Mouse (Mus musculus) hindbrain, embryonic 16.5 days (tissue): ENCODE measurements around the gene Setd1b. TPM values are rescaled to one million over a fixed set of nuclear protein-coding genes. Genes with fewer than 3 reads are reported as not detected.

Source experiments
- ATAC-seq: fragments of 200-750 bp; cut with Nextera tagmentation; 2 replicates; pipeline ENCODE4 v1.8.0; 2017; ENCODE audit warnings: moderate TSS enrichment, moderate library complexity
- H3K27ac ChIP-seq: fragments of 300-500 bp; sonication (generic); 2 replicates; pipeline ENCODE4 v1.5.1; 2014; ENCODE audit warnings: low read depth, mild to moderate bottlenecking, control low read depth, low read length, moderate library complexity
- H3K27me3 ChIP-seq: fragments of 300-500 bp; sonication (generic); replicated peaks from 2 replicates; pipeline ENCODE4 v1.6.1; 2014; ENCODE audit warnings: low read length; ENCODE audit not compliant: control insufficient read depth, insufficient read depth
- H3K36me3 ChIP-seq: fragments of 300-500 bp; sonication (generic); 2 replicates; pipeline ENCODE4 v1.6.1; 2014; ENCODE audit warnings: mild to moderate bottlenecking, low read length, moderate library complexity, mixed read lengths; ENCODE audit not compliant: control insufficient read depth, insufficient read depth
- H3K4me1 ChIP-seq: fragments of 300-500 bp; sonication (generic); 2 replicates; pipeline ENCODE4 v1.6.1; 2014; ENCODE audit warnings: low read depth, low read length; ENCODE audit not compliant: control insufficient read depth, insufficient read depth
- H3K4me2 ChIP-seq: fragments of 300-500 bp; sonication (generic); 2 replicates; pipeline ENCODE4 v1.6.1; 2014; ENCODE audit warnings: mild to moderate bottlenecking, low read length, control low read depth, moderate library complexity
- H3K4me3 ChIP-seq: fragments of 300-500 bp; sonication (generic); 2 replicates; pipeline ENCODE4 v1.5.1; 2014; ENCODE audit warnings: mild to moderate bottlenecking, low read length, control low read depth, moderate library complexity
- H3K9ac ChIP-seq: fragments of 300-500 bp; sonication (generic); 2 replicates; pipeline ENCODE4 v1.6.1; 2014; ENCODE audit warnings: low read depth, mild to moderate bottlenecking, control low read depth, low read length, moderate library complexity
- H3K9me3 ChIP-seq: fragments of 300-500 bp; sonication (generic); 2 replicates; pipeline ENCODE4 v1.6.1; 2014; ENCODE audit warnings: mild to moderate bottlenecking, low read length, moderate library complexity; ENCODE audit not compliant: control insufficient read depth
- WGBS: fragments of 180-500 bp; shearing (Covaris S2); extraction: QIAGEN DNeasy Blood & Tissue Kit; methylation state at CpG from one replicate; pipeline ENCODE4 v1.1.7; 2014; 5-methylcytosine and 5-hydroxymethylcytosine counted together
- polyA plus RNA-seq: library from polyadenylated mRNA; unstranded; fragments of >200 nt; fragmentation: Nextera tagmentation; extraction: Ambion mirVana; gene quantifications from 2 replicates; pipeline ENCODE4 v1.2.1, GENCODE M21; 2015

Gene Setd1b
- polyA plus RNA-seq, 1 experiment from 2014 or later, result 9.5 TPM

GRCm38 (mm10) chr5:123143251-123143970 lies 1.4 kb downstream of the Setd1b start:
- Histone ChIP-seq H3K27ac (peak overlapping the region; percentile 99), H3K36me3 (peaks cover 18% of the 10 kb centered on the region), H3K4me3 (peak overlapping the region; percentile 91), H3K4me2 (peak overlapping the region; percentile 96), H3K9ac (peak overlapping the region; percentile 100), H3K4me1 (peaks cover 27% of the 10 kb centered on the region), H3K27me3 (no peaks in the 10 kb centered on the region), H3K9me3 (no peaks in the 10 kb centered on the region)
- 1% methylated on average over 21 of the region's 24 CpGs for WGBS
- no peak for ATAC-seq

- no peaks in the 10 kb centered on the region for H3K27me3 ChIP-seq
- peaks cover 34% of the 10 kb centered on the region for H3K4me1 ChIP-seq
- peak overlapping the region; percentile 21; the same call in 1 of the 2 replicates for H3K27ac ChIP-seq
- peaks cover 20% of the 10 kb centered on the region for H3K36me3 ChIP-seq
- no peak for ATAC-seq
- peak overlapping the region; percentile 91 for H3K4me3 ChIP-seq
- H3K9ac ChIP-seq, result peak overlapping the region; percentile 100
- H3K9me3 ChIP-seq, result no peaks in the 10 kb centered on the region
- WGBS, result 4% methylated on average over 17 of the region's 17 CpGs
- H3K4me2 ChIP-seq, result peak overlapping the region; percentile 96
Observed at GRCm38 (mm10) chr5:123143971-123144745, 2.2 kb downstream of the Setd1b start.

GRCm38 (mm10) chr5:123144746-123145590 lies 3.0 kb downstream of the Setd1b start:
- WGBS, result 31% methylated on average over 20 of the region's 20 CpGs
- peak overlapping the region; percentile 96 for H3K4me2 ChIP-seq
- H3K9me3 ChIP-seq, result no peaks in the 10 kb centered on the region
- H3K9ac ChIP-seq, result peak overlapping the region; percentile 100
- H3K4me3 ChIP-seq, result peak overlapping the region; percentile 91
- peaks cover 20% of the 10 kb centered on the region for H3K36me3 ChIP-seq
- no peaks in the 10 kb centered on the region for H3K27me3 ChIP-seq
- 0 out of 2 replicates have a peak overlapping the region, but pooled peaks have one; percentile 21 for H3K27ac ChIP-seq
- ATAC-seq, result no peak
- peaks cover 42% of the 10 kb centered on the region for H3K4me1 ChIP-seq

- Histone ChIP-seq H3K27ac (no peak overlapping the region), H3K9ac (no peak overlapping the region), H3K9me3 (no peaks in the 10 kb centered on the region), H3K4me1 (peaks cover 56% of the 10 kb centered on the region), H3K4me2 (no peak overlapping the region), H3K4me3 (no peak overlapping the region), H3K36me3 (peaks cover 21% of the 10 kb centered on the region), H3K27me3 (no peaks in the 10 kb centered on the region)
- no peak for ATAC-seq
- WGBS, result 85% methylated on average over 11 of the region's 11 CpGs
Observed at GRCm38 (mm10) chr5:123146357-123146756, 4.4 kb downstream of the Setd1b start.

- Histone ChIP-seq H3K27me3 (no peaks in the 10 kb centered on the region), H3K4me2 (no peak overlapping the region), H3K36me3 (peaks cover 29% of the 10 kb centered on the region), H3K9me3 (no peaks in the 10 kb centered on the region), H3K9ac (no peak overlapping the region; the same call in 1 of the 2 replicates), H3K4me1 (peaks cover 59% of the 10 kb centered on the region), H3K27ac (no peak overlapping the region), H3K4me3 (no peak overlapping the region)
- WGBS, result 79% methylated on average over 17 of the region's 17 CpGs
- ATAC-seq, result no peak
Observed at GRCm38 (mm10) chr5:123147569-123147968, 5.6 kb downstream of the Setd1b start.

GRCm38 (mm10) chr5:123148073-123148722 lies 6.2 kb downstream of the Setd1b start:
- Histone ChIP-seq H3K9me3 (no peaks in the 10 kb centered on the region), H3K27ac (no peak overlapping the region), H3K4me1 (peaks cover 59% of the 10 kb centered on the region), H3K27me3 (no peaks in the 10 kb centered on the region), H3K4me2 (no peak overlapping the region), H3K9ac (no peak overlapping the region; the same call in 1 of the 2 replicates), H3K36me3 (peaks cover 35% of the 10 kb centered on the region), H3K4me3 (no peak overlapping the region)
- WGBS, result 75% methylated on average over 25 of the region's 25 CpGs
- no peak for ATAC-seq

- H3K36me3 ChIP-seq, result peaks cover 44% of the 10 kb centered on the region
Observed at GRCm38 (mm10) chr5:123149451-123150400, 7.7 kb downstream of the Setd1b start.

GRCm38 (mm10) chr5:123150641-123151040 lies 8.6 kb downstream of the Setd1b start:
- Histone ChIP-seq H3K9me3 (no peaks in the 10 kb centered on the region), H3K27ac (0 out of 2 replicates have a peak overlapping the region, but pooled peaks have one; percentile 16), H3K4me1 (peaks cover 40% of the 10 kb centered on the region), H3K9ac (peak overlapping the region; percentile 20), H3K4me2 (peak overlapping the region; percentile 74), H3K36me3 (peaks cover 44% of the 10 kb centered on the region), H3K27me3 (no peaks in the 10 kb centered on the region), H3K4me3 (peak overlapping the region; percentile 46)
- 43% methylated on average over 7 of the region's 7 CpGs for WGBS
- ATAC-seq, result no peak

More at GRCm38 (mm10) chr5:123149451-123150400, 7.7 kb downstream of the Setd1b start:
- ATAC-seq, result peak; percentile 85
- Histone ChIP-seq H3K4me1 (peaks cover 49% of the 10 kb centered on the region), H3K9me3 (no peaks in the 10 kb centered on the region), H3K4me2 (peak overlapping the region; percentile 74), H3K27ac (no peak overlapping the region), H3K27me3 (no peaks in the 10 kb centered on the region), H3K9ac (peak overlapping the region; percentile 20), H3K4me3 (peak overlapping the region; percentile 46)
- 6% methylated on average over 19 of the region's 19 CpGs for WGBS
